Mouse (Mus musculus): ENCODE results near the gene Gm9970. TPM values are rescaled to one million over a fixed set of nuclear protein-coding genes. Genes with fewer than 3 reads are reported as not detected.
A peak's percentile ranks its signal among the peaks of the same experiment; 100 is the strongest.

The Gm9970 gene
- polyA plus RNA-seq (2016; fragmentation: Nextera tagmentation; extraction: Ambion mirVana), result 0.28 TPM in 1 of 2 replicates, not detected in the other

DNA sequence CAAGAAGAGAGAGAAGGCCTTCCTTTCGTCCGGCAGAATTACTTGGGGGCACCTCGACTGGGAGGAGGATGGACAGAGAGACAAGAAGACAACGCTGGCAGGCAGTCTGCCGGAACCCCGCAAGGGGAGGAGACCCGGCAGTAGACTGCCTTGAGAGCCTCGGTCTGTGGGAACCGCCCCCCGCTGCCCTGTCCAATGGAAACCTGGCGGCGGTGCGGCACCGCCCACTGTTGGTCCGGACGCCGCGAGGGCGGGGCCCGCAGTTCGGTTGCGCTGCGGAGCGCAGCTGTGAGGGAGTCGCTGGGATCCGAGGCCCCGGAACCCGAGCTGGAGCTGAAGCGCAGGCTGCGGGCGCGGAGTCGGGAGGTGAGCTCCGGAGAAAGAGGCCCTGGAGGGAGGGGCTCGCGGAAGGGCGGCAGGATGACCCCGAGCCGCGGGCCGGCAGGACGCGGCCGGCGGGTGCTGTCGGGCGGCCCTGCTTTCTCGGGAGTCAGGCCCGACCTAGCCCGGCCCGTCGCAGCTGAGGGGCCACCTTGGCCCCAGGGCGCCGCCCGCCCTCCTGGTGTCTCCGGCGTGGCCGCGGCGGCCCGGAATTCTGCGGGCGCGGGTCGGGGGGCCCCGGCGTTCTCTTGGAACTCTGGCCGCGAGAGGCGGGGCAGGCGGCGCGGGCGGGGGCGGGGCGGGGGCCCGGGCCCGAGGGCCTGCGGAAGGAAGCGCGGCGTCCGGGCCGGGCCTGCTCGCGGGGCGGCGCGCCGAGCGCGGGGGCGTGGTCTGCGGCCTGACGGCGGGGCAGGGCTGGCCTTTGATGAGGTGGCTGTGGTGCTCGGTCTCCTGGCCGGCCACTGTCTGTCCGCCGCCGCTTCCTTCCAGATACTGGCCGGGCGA, at the start of gene Gm9970, which contains the start of gene Nrbp1:
Gm9970 (minus strand) TSS at position 596 of the 885 bp plus-strand sequence.
Nrbp1 (plus strand) TSS at position 228 of the 885 bp plus-strand sequence.
- Histone ChIP-seq H3K4me1 (0 out of 2 replicates have a peak, but pooled peaks cover 8% of the 10 kb centered on the region), H3K9me3 (peaks cover 3% of the 10 kb centered on the region; the same call in 1 of the 2 replicates), H3K36me3 (peaks cover 23% of the 10 kb centered on the region), H3K4me3 (peak within 1 kb of the TSS; percentile 94), H3K27ac (peak within 1 kb of the TSS; percentile 97), H3K27me3 (ENCODE audit: insufficient read depth, poor library complexity, severe bottlenecking) (no peaks in the 10 kb centered on the region)
- DNase-seq (ENCODE audit: low spot score), result peak; percentile 97
- under 1% methylated on average over 103 of the region's 103 CpGs for WGBS

DNA sequence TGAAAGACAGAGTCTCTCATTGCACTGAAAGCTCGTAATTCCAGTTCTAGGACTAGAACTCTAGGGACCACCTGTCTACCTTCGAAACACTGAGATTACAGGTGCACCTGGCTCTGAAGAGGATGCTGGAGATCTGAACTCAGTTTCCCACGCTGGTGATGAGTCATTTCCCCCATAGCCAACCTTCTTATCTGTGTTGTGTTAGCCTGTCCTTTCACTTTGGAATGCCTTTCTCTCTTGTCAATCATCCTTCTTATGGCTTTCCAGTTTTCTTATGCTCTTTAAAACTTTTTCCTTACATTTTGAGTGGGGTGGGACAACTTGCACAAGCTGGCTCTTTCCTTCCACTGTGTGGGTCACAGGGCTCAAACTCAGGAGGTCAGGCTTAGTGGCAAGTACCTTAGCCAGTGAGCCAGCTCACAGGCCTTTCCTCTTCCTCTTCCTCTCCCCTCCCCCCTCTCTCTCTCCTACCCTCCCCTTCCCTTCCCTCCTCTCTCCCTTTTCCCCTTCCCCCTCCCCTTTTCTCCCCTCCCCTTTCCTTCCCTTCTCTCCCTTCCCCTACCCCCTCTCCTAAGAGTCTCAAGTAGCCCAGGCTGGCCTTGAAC, 48.7 kb upstream of the Gm9970 start:
- H3K27me3 ChIP-seq (ENCODE audit: insufficient read depth, poor library complexity, severe bottlenecking), result no peaks in the 10 kb centered on the region
- H3K36me3 ChIP-seq, result peaks cover 36% of the 10 kb centered on the region
- DNase-seq (ENCODE audit: low spot score), result no peak
- H3K4me1 ChIP-seq, result peaks cover 20% of the 10 kb centered on the region
- 59% methylated on average over 3 of the region's 3 CpGs for WGBS
- H3K27ac ChIP-seq, result peak overlapping the region; percentile 86; the same call in 1 of the 2 replicates
- H3K4me3 ChIP-seq, result peak overlapping the region; percentile 68
- no peaks in the 10 kb centered on the region for H3K9me3 ChIP-seq

DNA sequence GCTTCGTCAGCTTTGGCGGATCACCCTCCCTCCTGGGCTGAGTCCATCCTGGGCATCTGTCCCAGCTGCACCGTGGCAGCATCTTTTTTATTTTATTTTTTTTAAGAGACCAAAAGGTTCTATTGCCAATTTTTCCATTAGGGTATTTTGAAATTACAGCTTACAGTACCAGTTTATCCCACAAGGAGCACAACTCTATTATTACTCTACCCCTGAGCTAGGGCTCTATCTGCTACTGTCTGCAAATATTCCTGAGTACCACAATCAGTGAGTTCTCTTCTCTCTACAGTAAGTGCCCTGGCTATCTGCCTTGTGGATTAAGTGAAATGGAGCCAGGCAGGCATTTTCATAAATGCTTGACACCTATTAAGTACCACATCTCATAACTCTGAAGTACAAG, 47.6 kb upstream of the Gm9970 start:
- H3K9me3 ChIP-seq, result no peaks in the 10 kb centered on the region
- 77% methylated on average over 3 of the region's 3 CpGs for WGBS
- no peaks in the 10 kb centered on the region for H3K27me3 ChIP-seq (ENCODE audit: insufficient read depth, poor library complexity, severe bottlenecking)
- H3K4me3 ChIP-seq, result no peak overlapping the region
- H3K36me3 ChIP-seq, result peaks cover 44% of the 10 kb centered on the region
- H3K27ac ChIP-seq, result no peak overlapping the region
- no peak for DNase-seq (ENCODE audit: low spot score)
- H3K4me1 ChIP-seq, result peaks cover 13% of the 10 kb centered on the region

DNA sequence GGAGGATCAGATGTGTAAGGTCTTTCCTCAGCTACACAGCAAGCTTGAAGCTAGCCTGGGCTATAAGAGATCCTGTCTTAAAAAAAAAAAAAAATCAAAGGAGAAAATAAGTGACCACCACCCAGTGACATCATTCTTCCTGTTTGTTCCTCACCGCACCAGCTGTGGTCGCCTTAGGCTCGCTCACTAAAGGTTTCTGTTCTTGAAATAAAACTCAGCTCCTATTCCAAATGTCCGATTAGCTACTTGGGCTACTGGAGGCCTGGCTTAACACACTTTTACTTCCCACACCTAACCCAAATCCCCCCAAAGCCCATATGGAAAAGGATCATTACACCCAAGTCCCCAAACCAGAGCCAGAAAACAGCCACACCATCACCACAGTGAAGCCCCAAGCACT, 47.2 kb upstream of the Gm9970 start:
- H3K27me3 ChIP-seq (ENCODE audit: insufficient read depth, poor library complexity, severe bottlenecking), result no peaks in the 10 kb centered on the region
- no peaks in the 10 kb centered on the region for H3K9me3 ChIP-seq
- no peak for DNase-seq (ENCODE audit: low spot score)
- no peak overlapping the region for H3K27ac ChIP-seq
- H3K4me3 ChIP-seq, result no peak overlapping the region
- WGBS, result 70% methylated on average over 4 of the region's 4 CpGs
- peaks cover 44% of the 10 kb centered on the region for H3K36me3 ChIP-seq
- H3K4me1 ChIP-seq, result peaks cover 13% of the 10 kb centered on the region

DNA sequence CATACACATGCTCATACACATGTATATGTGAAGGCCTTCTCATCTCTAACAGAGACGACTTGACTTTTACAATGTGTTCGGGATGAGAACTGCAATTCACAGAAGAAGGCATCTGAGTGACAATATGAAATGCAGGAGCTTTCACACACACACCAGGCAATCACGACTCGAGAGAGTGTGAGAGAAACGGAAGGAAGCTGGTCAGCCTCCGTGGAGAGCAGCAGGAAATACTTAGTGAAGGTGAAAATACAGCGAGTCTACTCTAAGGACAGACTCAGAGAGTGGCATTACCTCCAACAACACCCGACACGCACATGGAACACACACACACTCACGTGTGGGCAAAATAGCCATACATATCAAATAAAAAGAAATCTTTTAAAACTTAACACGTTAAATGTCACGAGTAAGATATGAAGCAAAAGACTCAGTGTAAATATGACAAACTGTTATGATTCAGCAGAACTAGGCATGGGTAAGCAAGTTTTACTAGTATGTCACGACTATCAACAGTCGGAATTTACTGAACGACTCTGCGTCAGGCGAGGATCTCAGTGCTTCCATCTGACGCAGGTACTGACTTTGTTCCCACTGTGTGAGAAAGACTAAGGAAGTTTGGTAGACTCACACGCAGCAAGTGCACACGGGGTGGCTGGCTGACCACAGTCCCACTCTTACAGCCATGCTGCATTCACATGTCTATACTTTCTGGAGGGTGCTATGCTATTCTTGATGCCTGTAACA, 38.4 kb upstream of the Gm9970 start:
- H3K4me1 ChIP-seq, result no peaks in the 10 kb centered on the region
- no peaks in the 10 kb centered on the region for H3K27me3 ChIP-seq (ENCODE audit: insufficient read depth, poor library complexity, severe bottlenecking)
- H3K9me3 ChIP-seq, result no peaks in the 10 kb centered on the region
- no peak overlapping the region for H3K27ac ChIP-seq
- no peak overlapping the region for H3K4me3 ChIP-seq
- 84% methylated on average over 20 of the region's 20 CpGs for WGBS
- DNase-seq (ENCODE audit: low spot score), result no peak
- peaks cover 80% of the 10 kb centered on the region for H3K36me3 ChIP-seq

DNA sequence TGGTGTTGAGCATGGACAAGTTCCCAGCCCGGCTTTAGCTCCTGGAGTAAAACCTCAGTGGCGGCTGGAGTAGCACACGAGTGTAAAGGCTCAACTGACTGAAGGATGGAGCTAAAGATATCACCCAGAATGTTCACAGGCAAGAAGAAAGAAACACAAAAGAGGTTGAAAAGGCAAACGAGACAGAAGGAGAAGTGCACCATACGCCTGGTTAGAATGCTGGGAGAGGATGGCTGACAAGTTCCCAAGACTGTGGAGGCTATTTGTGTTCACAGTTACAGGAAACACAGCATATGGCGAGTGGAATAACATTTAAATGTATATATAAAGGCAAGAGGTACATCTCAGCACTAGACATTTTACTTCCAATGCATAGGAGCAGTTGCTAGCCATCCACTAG, 32.0 kb upstream of the Gm9970 start:
- Histone ChIP-seq H3K9me3 (no peaks in the 10 kb centered on the region), H3K4me3 (no peak overlapping the region), H3K27me3 (ENCODE audit: insufficient read depth, poor library complexity, severe bottlenecking) (no peaks in the 10 kb centered on the region), H3K27ac (no peak overlapping the region), H3K36me3 (peaks cover 75% of the 10 kb centered on the region), H3K4me1 (no peaks in the 10 kb centered on the region)
- DNase-seq (ENCODE audit: low spot score), result no peak
- 82% methylated on average over 6 of the region's 6 CpGs for WGBS

DNA sequence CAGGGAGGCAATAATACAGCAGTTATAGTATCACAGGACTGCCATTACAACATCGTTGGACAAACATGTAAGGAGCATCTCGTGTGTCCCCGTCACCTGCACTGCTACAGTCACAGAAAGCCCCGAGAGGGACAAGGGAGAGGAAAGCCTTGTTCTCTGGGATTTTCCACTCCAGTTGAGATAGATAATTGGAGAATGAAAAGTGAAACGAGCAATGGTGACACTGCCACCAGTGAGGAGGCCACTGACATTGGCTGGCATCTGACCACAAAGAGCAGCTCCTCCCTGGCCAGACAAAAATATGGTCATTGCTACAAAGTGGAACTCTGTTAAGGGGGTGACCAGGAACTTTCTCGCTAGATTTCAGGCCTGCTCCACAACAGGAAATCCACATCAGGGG, 26.7 kb upstream of the Gm9970 start:
- Histone ChIP-seq H3K27ac (no peak overlapping the region), H3K9me3 (no peaks in the 10 kb centered on the region), H3K36me3 (peaks cover 94% of the 10 kb centered on the region), H3K27me3 (ENCODE audit: insufficient read depth, poor library complexity, severe bottlenecking) (no peaks in the 10 kb centered on the region), H3K4me3 (no peak overlapping the region), H3K4me1 (no peaks in the 10 kb centered on the region)
- WGBS, result 81% methylated on average over 6 of the region's 6 CpGs
- DNase-seq (ENCODE audit: low spot score), result no peak

DNA sequence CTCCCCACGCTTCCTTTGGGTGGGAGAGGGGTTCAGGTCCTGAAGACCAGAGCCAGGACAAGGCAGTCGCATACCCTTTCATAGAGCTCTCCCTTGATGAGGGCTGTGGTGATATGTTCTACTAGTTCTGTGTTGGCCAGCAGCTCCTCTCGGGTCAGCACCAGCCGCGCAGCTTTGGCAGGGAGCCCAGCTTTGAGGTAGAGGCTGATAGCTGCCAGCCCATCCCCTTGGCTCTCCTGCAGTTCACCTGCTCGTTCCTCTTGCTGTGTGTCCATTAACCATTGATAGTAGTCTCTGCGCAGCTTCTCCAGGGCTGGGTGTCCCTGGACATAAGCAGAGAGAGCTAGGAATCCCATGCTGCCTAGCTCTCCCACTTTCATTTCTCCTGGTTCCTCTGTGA, 25.1 kb upstream of the Gm9970 start:
- no peak for DNase-seq (ENCODE audit: low spot score)
- H3K27ac ChIP-seq, result no peak overlapping the region
- peaks cover 95% of the 10 kb centered on the region for H3K36me3 ChIP-seq
- H3K4me3 ChIP-seq, result no peak overlapping the region
- no peaks in the 10 kb centered on the region for H3K27me3 ChIP-seq (ENCODE audit: insufficient read depth, poor library complexity, severe bottlenecking)
- no peaks in the 10 kb centered on the region for H3K4me1 ChIP-seq
- 85% methylated on average over 7 of the region's 7 CpGs for WGBS
- H3K9me3 ChIP-seq, result no peaks in the 10 kb centered on the region

DNA sequence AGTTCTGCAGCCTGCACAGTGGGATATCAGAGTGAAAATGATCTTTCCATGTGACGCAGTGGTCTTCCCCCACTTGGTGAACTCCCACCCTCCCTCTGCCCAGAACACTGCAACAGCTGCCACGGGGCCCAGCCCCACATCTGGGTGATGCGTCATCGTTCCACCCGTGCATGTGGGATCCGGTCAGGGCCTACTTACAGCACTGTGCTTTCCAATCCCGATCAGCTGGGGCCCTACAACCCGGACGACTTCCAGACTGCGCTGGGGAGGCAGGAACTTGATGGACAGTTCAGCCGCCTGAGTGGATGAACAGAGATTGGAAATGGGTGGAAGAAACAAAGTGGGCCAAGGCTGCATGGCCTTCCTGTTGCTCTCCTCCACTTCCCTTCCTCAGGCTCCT, 16.6 kb upstream of the Gm9970 start:
- 79% methylated on average over 11 of the region's 11 CpGs for WGBS
- Histone ChIP-seq H3K27ac (no peak overlapping the region), H3K27me3 (ENCODE audit: insufficient read depth, poor library complexity, severe bottlenecking) (no peaks in the 10 kb centered on the region), H3K9me3 (no peaks in the 10 kb centered on the region), H3K4me1 (peaks cover 22% of the 10 kb centered on the region), H3K36me3 (peaks cover 83% of the 10 kb centered on the region), H3K4me3 (no peak overlapping the region)
- peak; percentile 71 for DNase-seq (ENCODE audit: low spot score)

DNA sequence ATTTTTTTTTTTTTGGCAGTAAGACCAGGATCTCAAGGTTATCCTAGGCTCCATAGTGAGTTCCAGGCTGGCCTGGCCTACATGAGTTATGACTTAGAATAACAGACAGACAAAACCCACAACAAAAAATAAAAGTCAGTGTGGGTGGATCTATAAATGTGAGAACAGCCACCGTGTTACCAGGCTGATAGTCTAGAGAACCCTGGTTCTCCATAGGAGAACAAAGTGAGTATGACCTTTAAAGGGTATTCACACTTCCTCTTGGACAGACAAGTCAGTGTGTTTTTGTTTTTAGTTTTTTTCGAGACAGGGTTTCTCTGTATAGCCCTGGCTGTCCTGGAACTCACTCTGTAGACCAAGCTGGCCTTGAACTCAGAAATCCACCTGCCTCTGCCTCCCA, 14.9 kb upstream of the Gm9970 start:
- H3K4me3 ChIP-seq, result no peak overlapping the region
- H3K27me3 ChIP-seq (ENCODE audit: insufficient read depth, poor library complexity, severe bottlenecking), result no peaks in the 10 kb centered on the region
- WGBS, result 92% methylated on average over 2 of the region's 2 CpGs
- no peak for DNase-seq (ENCODE audit: low spot score)
- H3K9me3 ChIP-seq, result no peaks in the 10 kb centered on the region
- peaks cover 82% of the 10 kb centered on the region for H3K36me3 ChIP-seq
- H3K27ac ChIP-seq, result no peak overlapping the region
- peaks cover 38% of the 10 kb centered on the region for H3K4me1 ChIP-seq

DNA sequence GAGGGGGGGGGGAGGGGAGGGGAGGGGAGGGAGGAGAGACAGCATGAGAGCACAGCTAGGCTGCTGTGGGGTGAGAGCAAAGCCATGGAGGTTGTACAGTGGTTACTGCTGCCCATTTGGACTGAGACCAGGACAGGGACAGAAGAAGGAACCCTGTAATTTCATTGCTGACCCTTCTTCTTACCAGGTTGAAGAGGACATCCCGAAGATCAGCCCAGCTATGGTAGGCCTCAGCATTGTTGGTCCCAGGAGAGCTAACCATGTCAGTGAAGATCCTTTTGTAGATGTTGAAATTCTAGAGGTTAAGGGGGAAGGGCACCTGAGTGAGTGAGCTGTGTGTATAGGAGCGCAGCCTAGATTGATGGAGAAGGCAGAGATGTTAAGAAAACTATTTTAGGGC, 14.3 kb upstream of the Gm9970 start:
- Histone ChIP-seq H3K4me3 (no peak overlapping the region), H3K9me3 (no peaks in the 10 kb centered on the region), H3K36me3 (peaks cover 82% of the 10 kb centered on the region), H3K27me3 (ENCODE audit: insufficient read depth, poor library complexity, severe bottlenecking) (no peaks in the 10 kb centered on the region), H3K4me1 (peaks cover 44% of the 10 kb centered on the region), H3K27ac (no peak overlapping the region)
- 91% methylated on average over 2 of the region's 2 CpGs for WGBS
- DNase-seq (ENCODE audit: low spot score), result peak; percentile 73

DNA sequence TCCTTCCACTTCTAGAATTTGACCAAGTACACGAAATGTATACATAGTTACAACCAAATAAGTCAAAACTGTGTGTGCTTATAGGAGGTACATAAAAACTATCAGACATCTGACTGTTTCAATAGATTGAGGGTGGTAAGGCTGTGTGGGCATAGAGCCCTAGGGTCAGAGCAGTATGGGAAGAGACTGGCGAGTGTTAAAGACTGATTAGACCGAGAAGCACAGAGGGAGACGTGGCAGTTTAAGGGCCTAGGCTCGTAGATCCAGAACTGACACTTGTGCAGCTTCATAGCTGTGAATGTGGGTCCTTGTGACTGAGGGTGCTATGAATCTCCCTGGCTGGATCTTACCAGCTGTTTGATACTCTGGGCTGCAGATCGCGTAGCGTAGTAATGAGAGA, 13.9 kb upstream of the Gm9970 start:
- no peak overlapping the region for H3K27ac ChIP-seq
- DNase-seq (ENCODE audit: low spot score), result peak; percentile 54
- 79% methylated on average over 8 of the region's 8 CpGs for WGBS

DNA sequence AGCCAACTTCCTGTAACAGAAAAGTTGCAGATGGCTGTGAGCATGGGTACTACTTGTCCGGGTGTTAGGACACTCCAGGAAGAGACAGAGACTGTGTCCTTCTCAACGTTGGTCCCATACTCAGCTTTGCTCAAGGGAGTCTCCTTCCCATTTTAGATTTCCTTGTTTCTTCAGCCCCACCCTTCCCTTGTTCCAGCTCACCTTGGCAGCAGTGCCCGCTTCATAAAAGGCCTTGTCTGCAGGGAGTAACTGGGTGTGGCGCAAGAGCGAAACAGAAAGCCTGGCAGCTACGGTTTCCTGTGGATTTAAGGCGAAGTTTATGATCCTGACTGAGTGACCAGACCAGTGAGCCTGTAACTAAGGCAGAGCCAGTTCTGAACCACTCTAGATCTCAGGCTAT, 13.4 kb upstream of the Gm9970 start:
- DNase-seq (ENCODE audit: low spot score), result peak; percentile 71

More for the DNA sequence above, 13.9 kb upstream of the Gm9970 start:
- no peaks in the 10 kb centered on the region for H3K27me3 ChIP-seq (ENCODE audit: insufficient read depth, poor library complexity, severe bottlenecking)
- H3K36me3 ChIP-seq, result peaks cover 82% of the 10 kb centered on the region
- no peaks in the 10 kb centered on the region for H3K9me3 ChIP-seq
- no peak overlapping the region for H3K4me3 ChIP-seq
- H3K4me1 ChIP-seq, result peaks cover 49% of the 10 kb centered on the region

More for the DNA sequence above, 13.4 kb upstream of the Gm9970 start:
- 84% methylated on average over 7 of the region's 7 CpGs for WGBS
- no peaks in the 10 kb centered on the region for H3K27me3 ChIP-seq (ENCODE audit: insufficient read depth, poor library complexity, severe bottlenecking)
- H3K4me1 ChIP-seq, result peaks cover 49% of the 10 kb centered on the region
- H3K36me3 ChIP-seq, result peaks cover 82% of the 10 kb centered on the region
- H3K27ac ChIP-seq, result peak overlapping the region; percentile 75; the same call in 1 of the 2 replicates
- H3K4me3 ChIP-seq, result no peak overlapping the region
- H3K9me3 ChIP-seq, result no peaks in the 10 kb centered on the region

Measured in heart, embryonic 10.5 days (tissue).